Mouse (Mus musculus): Measurements from ENCODE around the gene Taf13. TPM values are rescaled to one million over a fixed set of nuclear protein-coding genes. Genes with fewer than 3 reads are reported as not detected.

The Taf13 gene
- polyA plus RNA-seq (2015; fragmentation: Nextera tagmentation; extraction: Ambion mirVana): 27.0 and 29.0 TPM in 2 replicates

- Histone ChIP-seq H3K27me3 (replicated peaks) (peaks cover 13% of the 10 kb centered on the region; the same call in 1 of the 2 replicates), H3K4me2 (peak within 1 kb of the TSS; percentile 77), H3K27ac (replicated peaks) (peak within 1 kb of the TSS; percentile 69), H3K4me1 (peaks cover 16% of the 10 kb centered on the region), H3K9ac (peak within 1 kb of the TSS; percentile 89), H3K36me3 (no peaks in the 10 kb centered on the region), H3K9me3 (no peaks in the 10 kb centered on the region), H3K4me3 (peak within 1 kb of the TSS; percentile 70)
- WGBS: 1% methylated on average over 42 of the region's 42 CpGs
- ATAC-seq (ENCODE audit: extremely low read depth, insufficient number of reproducible peaks, low FRiP score, low TSS enrichment): peak; percentile 97
These were observed at the start of gene Taf13 for GRCm38 (mm10) chr3:108571443-108572294. Taf13 (plus strand) TSS chr3:108571698.

GRCm38 (mm10) chr3:108523415-108523814 is 48.1 kb upstream of the Taf13 start:
- no peaks in the 10 kb centered on the region for H3K9me3 ChIP-seq
- H3K27me3 ChIP-seq (replicated peaks): 0 out of 2 replicates have a peak, but pooled peaks cover 7% of the 10 kb centered on the region
- no peaks in the 10 kb centered on the region for H3K4me1 ChIP-seq
- no peak overlapping the region for H3K27ac ChIP-seq (replicated peaks)
- WGBS: 73% methylated on average over 4 of the region's 4 CpGs
- H3K9ac ChIP-seq: no peak overlapping the region
- no peak for ATAC-seq (ENCODE audit: extremely low read depth, insufficient number of reproducible peaks, low FRiP score, low TSS enrichment)
- no peaks in the 10 kb centered on the region for H3K36me3 ChIP-seq
- no peak overlapping the region for H3K4me2 ChIP-seq
- H3K4me3 ChIP-seq: no peak overlapping the region

- no peak for ATAC-seq (ENCODE audit: extremely low read depth, insufficient number of reproducible peaks, low FRiP score, low TSS enrichment)
- Histone ChIP-seq H3K4me3 (no peak overlapping the region), H3K4me1 (peaks cover 9% of the 10 kb centered on the region), H3K4me2 (no peak overlapping the region), H3K36me3 (no peaks in the 10 kb centered on the region), H3K9ac (no peak overlapping the region), H3K27ac (replicated peaks) (no peak overlapping the region), H3K27me3 (replicated peaks) (no peaks in the 10 kb centered on the region), H3K9me3 (no peaks in the 10 kb centered on the region)
- WGBS: 87% methylated on average over 8 of the region's 8 CpGs
These were observed 43.0 kb upstream of the Taf13 start for GRCm38 (mm10) chr3:108528489-108528888.

GRCm38 (mm10) chr3:108533114-108533885 is 38.2 kb upstream of the Taf13 start:
- peaks cover 36% of the 10 kb centered on the region for H3K27me3 ChIP-seq (replicated peaks)
- H3K27ac ChIP-seq (replicated peaks): no peak overlapping the region; the same call in 1 of the 2 replicates
- no peak for ATAC-seq (ENCODE audit: extremely low read depth, insufficient number of reproducible peaks, low FRiP score, low TSS enrichment)
- 49% methylated on average over 9 of the region's 9 CpGs for whole genome bisulfite sequencing
- no peak overlapping the region for H3K4me2 ChIP-seq
- H3K4me1 ChIP-seq: peaks cover 27% of the 10 kb centered on the region
- H3K36me3 ChIP-seq: no peaks in the 10 kb centered on the region
- H3K4me3 ChIP-seq: no peak overlapping the region
- peak overlapping the region; percentile 44; the same call in 1 of the 2 replicates for H3K9ac ChIP-seq
- H3K9me3 ChIP-seq: no peaks in the 10 kb centered on the region

- WGBS: 67% methylated on average over 6 of the region's 6 CpGs
- Histone ChIP-seq H3K9me3 (no peaks in the 10 kb centered on the region), H3K4me3 (no peak within 1 kb of the TSS), H3K27me3 (replicated peaks) (peaks cover 40% of the 10 kb centered on the region), H3K36me3 (no peaks in the 10 kb centered on the region), H3K9ac (peak within 1 kb of the TSS; percentile 44; the same call in 1 of the 2 replicates), H3K4me2 (no peak within 1 kb of the TSS), H3K27ac (replicated peaks) (no peak within 1 kb of the TSS; the same call in 1 of the 2 replicates), H3K4me1 (peaks cover 27% of the 10 kb centered on the region)
- no peak for ATAC-seq (ENCODE audit: extremely low read depth, insufficient number of reproducible peaks, low FRiP score, low TSS enrichment)
These were observed 37.5 kb upstream of the Taf13 start, which contains the start of gene 1700013F07Rik for GRCm38 (mm10) chr3:108533951-108534350. 1700013F07Rik (plus strand) TSS chr3:108534150.

- no peaks in the 10 kb centered on the region for H3K9me3 ChIP-seq
- no peaks in the 10 kb centered on the region for H3K36me3 ChIP-seq
- peak overlapping the region; percentile 60; the same call in 1 of the 2 replicates for H3K9ac ChIP-seq
- 5% methylated on average over 15 of the region's 15 CpGs for WGBS
- no peak for ATAC-seq (ENCODE audit: extremely low read depth, insufficient number of reproducible peaks, low FRiP score, low TSS enrichment)
- H3K27ac ChIP-seq (replicated peaks): no peak overlapping the region
- H3K4me1 ChIP-seq: peaks cover 27% of the 10 kb centered on the region
- H3K4me2 ChIP-seq: peak overlapping the region; percentile 85
- peaks cover 51% of the 10 kb centered on the region for H3K27me3 ChIP-seq (replicated peaks)
- H3K4me3 ChIP-seq: peak overlapping the region; percentile 56
These were observed 35.5 kb upstream of the Taf13 start for GRCm38 (mm10) chr3:108535896-108536516.

GRCm38 (mm10) chr3:108536517-108537260 is 34.8 kb upstream of the Taf13 start, which contains the start of gene 5330417C22Rik:
5330417C22Rik (minus strand) TSS chr3:108536536.
- Histone ChIP-seq H3K9me3 (no peaks in the 10 kb centered on the region), H3K4me1 (peaks cover 27% of the 10 kb centered on the region), H3K9ac (peak within 1 kb of the TSS; percentile 64; the same call in 1 of the 2 replicates), H3K27ac (replicated peaks) (no peak within 1 kb of the TSS), H3K4me2 (peak within 1 kb of the TSS; percentile 85), H3K4me3 (peak within 1 kb of the TSS; percentile 56), H3K36me3 (no peaks in the 10 kb centered on the region), H3K27me3 (replicated peaks) (peaks cover 51% of the 10 kb centered on the region)
- ATAC-seq (ENCODE audit: extremely low read depth, insufficient number of reproducible peaks, low FRiP score, low TSS enrichment): no peak
- 3% methylated on average over 35 of the region's 35 CpGs for WGBS

GRCm38 (mm10) chr3:108537303-108537702 is 34.2 kb upstream of the Taf13 start:
- Histone ChIP-seq H3K4me1 (peaks cover 27% of the 10 kb centered on the region), H3K36me3 (no peaks in the 10 kb centered on the region), H3K27me3 (replicated peaks) (peaks cover 51% of the 10 kb centered on the region), H3K4me3 (peak overlapping the region; percentile 31), H3K9ac (peak overlapping the region; percentile 64; the same call in 1 of the 2 replicates), H3K27ac (replicated peaks) (no peak overlapping the region), H3K9me3 (no peaks in the 10 kb centered on the region), H3K4me2 (peak overlapping the region; percentile 63)
- ATAC-seq (ENCODE audit: extremely low read depth, insufficient number of reproducible peaks, low FRiP score, low TSS enrichment): no peak
- 5% methylated on average over 17 of the region's 17 CpGs for WGBS

- Histone ChIP-seq H3K27me3 (replicated peaks) (peaks cover 29% of the 10 kb centered on the region; the same call in 1 of the 2 replicates), H3K9me3 (no peaks in the 10 kb centered on the region), H3K9ac (no peak overlapping the region), H3K4me3 (no peak overlapping the region), H3K4me2 (no peak overlapping the region), H3K27ac (replicated peaks) (no peak overlapping the region), H3K36me3 (no peaks in the 10 kb centered on the region), H3K4me1 (peaks cover 4% of the 10 kb centered on the region)
- no peak for ATAC-seq (ENCODE audit: extremely low read depth, insufficient number of reproducible peaks, low FRiP score, low TSS enrichment)
- 79% methylated on average over 11 of the region's 11 CpGs for WGBS
These were observed 29.2 kb upstream of the Taf13 start for GRCm38 (mm10) chr3:108542299-108542698.

- H3K4me1 ChIP-seq: peaks cover 5% of the 10 kb centered on the region
- 1% methylated on average over 42 of the region's 42 CpGs for WGBS
- peak; percentile 56 for ATAC-seq (ENCODE audit: extremely low read depth, insufficient number of reproducible peaks, low FRiP score, low TSS enrichment)
- H3K4me2 ChIP-seq: peak overlapping the region; percentile 86
- peaks cover 25% of the 10 kb centered on the region for H3K36me3 ChIP-seq
- no peaks in the 10 kb centered on the region for H3K9me3 ChIP-seq
- peak overlapping the region; percentile 90 for H3K4me3 ChIP-seq
- H3K27ac ChIP-seq (replicated peaks): peak overlapping the region; percentile 90
- H3K27me3 ChIP-seq (replicated peaks): no peaks in the 10 kb centered on the region
- peak overlapping the region; percentile 98 for H3K9ac ChIP-seq
These were observed 17.4 kb upstream of the Taf13 start for GRCm38 (mm10) chr3:108554111-108554561.

Measured in heart, embryonic 13.5 days (tissue).